Mouse (Mus musculus) megakaryocyte, embryonic 14.5 days (primary cell): ENCODE data around the gene Abi3bp. TPM values are rescaled to one million over a fixed set of nuclear protein-coding genes. Genes with fewer than 3 reads are reported as not detected.

Source experiments
- H3K27me3 ChIP-seq: replicated peaks from 2 replicates; pipeline ENCODE3; 2012; ENCODE audit warnings: inconsistent platforms
- H3K36me3 ChIP-seq: replicated peaks from 2 replicates; pipeline ENCODE3; 2012; ENCODE audit warnings: low read length, inconsistent platforms, mixed read lengths
- H3K4me1 ChIP-seq: 2 replicates; pipeline ENCODE4 v1.6.1; 2012; ENCODE audit warnings: inconsistent platforms
- H3K4me3 ChIP-seq: replicated peaks from 2 replicates; pipeline ENCODE3; 2012; ENCODE audit warnings: moderate library complexity, mild to moderate bottlenecking, inconsistent platforms
- H3K9me3 ChIP-seq: 2 replicates; pipeline ENCODE4 v1.6.1; 2012; ENCODE audit warnings: inconsistent platforms
- FLI1 ChIP-seq: IDR thresholded peaks from 2 replicates; pipeline ENCODE4 v1.6.1; 2012; ENCODE audit warnings: low read length, inconsistent platforms, mixed read lengths
- GATA1 ChIP-seq: IDR thresholded peaks from 3 replicates; pipeline ENCODE4 v1.6.1; 2012; ENCODE audit warnings: mixed read lengths, low read length, inconsistent platforms, borderline replicate concordance
- polyA plus RNA-seq: library from polyadenylated mRNA; stranded (reverse); fragments of >175 nt; gene quantifications from 2 replicates; pipeline ENCODE4 v1.2.3, GENCODE M21; 2012; ENCODE audit warnings: low replicate concordance; ENCODE audit not compliant: insufficient read depth

Abi3bp gene
- polyA plus RNA-seq, 1 experiment: not detected

- Histone ChIP-seq H3K4me1 (peaks cover 39% of the 10 kb centered on the region), H3K36me3 (peaks cover 10% of the 10 kb centered on the region), H3K4me3 (peak within 1 kb of the TSS; percentile 98), H3K9me3 (no peaks in the 10 kb centered on the region), H3K27me3 (no peaks in the 10 kb centered on the region)
- TF ChIP-seq FLI1 (0 out of 2 replicates have a peak, but pooled peaks have one; percentile 33), GATA1 (no peak)
These were observed 239.8 kb downstream of the Abi3bp start, which contains the start of gene Tfg for GRCm38 (mm10) chr16:56717224-56718200. Gene Tfg (minus strand): TSS chr16:56717450.

GRCm38 (mm10) chr16:56719031-56719430 is 241.4 kb downstream of the Abi3bp start:
- Histone ChIP-seq H3K27me3 (no peaks in the 10 kb centered on the region), H3K4me1 (peaks cover 39% of the 10 kb centered on the region), H3K9me3 (no peaks in the 10 kb centered on the region), H3K4me3 (no peak overlapping the region), H3K36me3 (no peaks in the 10 kb centered on the region)
- TF ChIP-seq FLI1 (no peak), GATA1 (no peak)

- TF ChIP-seq FLI1: no peak
- TF ChIP-seq GATA1: no peak
- peaks cover 26% of the 10 kb centered on the region for H3K4me1 ChIP-seq
These were observed 244.7 kb downstream of the Abi3bp start for GRCm38 (mm10) chr16:56722357-56722756.

GRCm38 (mm10) chr16:56724927-56725326 is 247.2 kb downstream of the Abi3bp start:
- Histone ChIP-seq H3K27me3 (no peaks in the 10 kb centered on the region), H3K9me3 (no peaks in the 10 kb centered on the region), H3K4me1 (peaks cover 16% of the 10 kb centered on the region), H3K4me3 (no peak overlapping the region), H3K36me3 (no peaks in the 10 kb centered on the region)
- TF ChIP-seq FLI1 (no peak), GATA1 (no peak)

More at GRCm38 (mm10) chr16:56722357-56722756, 244.7 kb downstream of the Abi3bp start:
- H3K36me3 ChIP-seq: no peaks in the 10 kb centered on the region
- H3K27me3 ChIP-seq: no peaks in the 10 kb centered on the region
- no peak overlapping the region for H3K4me3 ChIP-seq
- no peaks in the 10 kb centered on the region for H3K9me3 ChIP-seq

GRCm38 (mm10) chr16:56729060-56729459 is 251.4 kb downstream of the Abi3bp start:
- H3K27me3 ChIP-seq: no peaks in the 10 kb centered on the region
- peaks cover 8% of the 10 kb centered on the region; the same call in 1 of the 2 replicates for H3K4me1 ChIP-seq
- H3K9me3 ChIP-seq: no peaks in the 10 kb centered on the region
- no peak overlapping the region for H3K4me3 ChIP-seq
- TF ChIP-seq FLI1 (no peak), GATA1 (no peak)
- no peaks in the 10 kb centered on the region for H3K36me3 ChIP-seq

Other genes starting within 250 kb of the Abi3bp start
- gene Tfg, start 239.6 kb downstream of the Abi3bp start, polyA plus RNA-seq: 7.9 and 32.3 TPM in 2 replicates